Mouse (Mus musculus): ENCODE results near the gene Abhd17b. TPM values are rescaled to one million over a fixed set of nuclear protein-coding genes. Genes with fewer than 3 reads are reported as not detected.

Abhd17b gene
- total RNA-seq, 2 experiments from 2014 or later: 41.4 to 45.8 TPM

DNA sequence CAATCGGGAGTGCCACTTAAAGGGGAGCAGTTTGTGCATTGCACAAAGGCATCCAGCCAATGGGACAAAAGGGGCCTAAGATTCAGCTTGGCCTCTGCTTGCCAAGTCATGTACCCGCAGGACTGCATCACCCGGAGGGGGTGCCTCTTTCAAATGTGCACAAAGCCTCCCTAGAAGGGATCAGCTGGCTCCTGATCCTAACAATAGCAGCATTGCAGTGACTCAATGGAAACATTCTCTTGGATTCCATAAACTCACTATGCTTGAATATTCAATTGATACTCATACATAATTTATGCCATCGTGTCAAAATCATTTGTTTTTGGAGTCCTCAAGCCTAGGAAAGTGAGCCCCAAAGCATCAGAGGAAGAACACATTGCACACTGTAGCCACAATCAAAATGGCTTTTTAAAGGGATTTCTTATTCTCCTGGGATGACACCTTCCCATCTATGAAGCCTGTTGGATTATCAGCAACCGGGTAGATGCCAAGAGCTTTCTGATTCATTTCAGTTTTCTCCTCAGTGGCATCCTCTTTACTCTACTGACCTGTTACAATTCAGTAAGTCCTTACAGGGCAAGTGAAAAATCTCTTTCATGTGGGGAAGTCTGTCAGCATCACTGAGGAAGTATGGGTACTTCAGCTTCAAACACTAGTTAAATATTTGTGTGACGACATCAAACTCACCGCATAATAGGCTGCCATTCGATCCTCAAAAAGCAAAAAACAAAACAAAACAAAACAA is 71.1 kb downstream of the Abhd17b start:
- H3K4me3 ChIP-seq: no peak overlapping the region
- DNase-seq (ENCODE audit: low spot score in 2 of 2): peak; percentile 64 to 79
- peak overlapping the region; percentile 81 for H3K27ac ChIP-seq
- TF ChIP-seq CTCF (conservative IDR thresholded peaks at IDR 0.05): no peak

DNA sequence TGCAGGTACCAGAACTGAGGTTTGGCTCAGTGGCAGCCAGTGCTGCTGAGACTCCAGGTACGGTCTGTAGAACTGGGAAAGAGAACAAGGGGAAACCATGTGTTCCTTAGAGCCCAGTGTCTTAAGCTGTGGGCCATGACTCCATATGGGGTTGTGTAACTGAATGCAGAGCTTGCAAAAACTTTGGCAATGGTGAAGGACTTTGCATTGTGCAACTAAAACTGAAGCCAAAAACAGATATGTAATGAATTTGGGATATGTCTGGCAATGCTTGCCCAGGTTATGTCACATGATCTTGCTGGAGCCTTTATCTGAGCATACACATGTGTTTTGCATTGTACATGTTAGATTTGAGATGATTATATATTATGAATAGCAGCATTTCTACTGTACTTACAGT is 72.2 kb downstream of the Abhd17b start:
- Histone ChIP-seq H3K4me3 (no peak overlapping the region), H3K27ac (peak overlapping the region; percentile 81)
- no peak for DNase-seq (ENCODE audit: low spot score in 2 of 2)
- TF ChIP-seq CTCF (conservative IDR thresholded peaks at IDR 0.05): no peak

DNA sequence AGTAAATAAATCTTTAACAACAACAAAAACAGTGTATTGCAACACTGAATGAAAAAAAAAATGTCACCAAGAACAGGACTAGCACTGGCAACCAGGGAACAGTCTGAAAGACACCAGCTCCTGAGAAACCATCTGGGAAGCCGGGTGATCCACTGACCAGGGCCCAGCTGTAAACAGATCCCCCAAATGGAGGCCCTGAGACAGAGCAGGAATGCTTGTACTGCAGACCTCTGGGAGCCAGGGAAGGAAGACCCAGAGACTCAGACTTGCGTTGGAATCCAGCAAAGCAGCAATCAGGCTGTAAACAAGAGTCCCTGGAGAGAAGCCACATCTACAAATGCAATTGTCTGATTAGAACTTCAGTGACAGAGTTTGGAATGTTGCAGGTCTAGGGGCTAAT is 74.1 kb downstream of the Abhd17b start:
- no peak for DNase-seq (ENCODE audit: low spot score in 2 of 2)
- Histone ChIP-seq H3K27ac (no peak overlapping the region), H3K4me3 (no peak overlapping the region)
- no peak for TF ChIP-seq CTCF (conservative IDR thresholded peaks at IDR 0.05)

DNA sequence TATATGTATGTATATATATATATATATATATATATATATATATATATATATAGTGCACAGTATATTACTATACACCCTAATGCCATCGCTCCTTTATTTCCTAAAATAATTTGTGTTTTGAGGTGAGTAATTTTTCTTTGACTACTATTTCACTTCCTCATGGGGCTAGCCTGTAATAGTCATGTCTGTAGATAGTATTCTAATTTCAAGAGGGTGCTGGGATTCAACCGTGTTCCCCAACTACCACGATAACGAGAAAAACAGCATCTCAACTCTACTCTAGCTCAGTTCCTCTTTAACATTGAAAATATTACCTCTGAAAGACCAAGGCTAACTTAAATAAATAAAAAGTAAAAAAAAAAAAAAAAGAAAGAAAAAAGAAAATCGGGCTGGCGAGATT is 75.4 kb downstream of the Abhd17b start:
- Histone ChIP-seq H3K27ac (no peak overlapping the region), H3K4me3 (no peak overlapping the region)
- no peak for DNase-seq (ENCODE audit: low spot score in 2 of 2)
- no peak for TF ChIP-seq CTCF (conservative IDR thresholded peaks at IDR 0.05)

DNA sequence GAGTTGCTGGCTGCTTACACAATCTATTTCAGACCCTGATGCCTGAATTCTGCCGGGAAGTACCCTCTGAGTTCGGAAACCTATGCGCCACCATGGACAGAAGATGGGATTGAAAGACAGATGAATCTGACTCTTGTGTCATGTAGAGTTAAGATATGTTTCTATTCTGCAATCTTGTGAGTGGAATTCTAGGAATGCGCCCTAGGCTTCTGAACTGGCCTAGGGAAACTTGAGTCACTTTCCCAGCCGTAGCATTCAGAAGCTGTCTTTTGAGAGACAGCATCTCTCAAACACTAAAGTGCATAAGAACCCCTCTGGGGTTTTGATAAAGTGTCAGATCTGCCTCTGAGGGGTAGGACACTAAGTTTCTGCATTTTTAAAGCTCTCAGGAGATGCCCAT is 78.9 kb downstream of the Abhd17b start:
- no peak overlapping the region for H3K4me3 ChIP-seq

DNA sequence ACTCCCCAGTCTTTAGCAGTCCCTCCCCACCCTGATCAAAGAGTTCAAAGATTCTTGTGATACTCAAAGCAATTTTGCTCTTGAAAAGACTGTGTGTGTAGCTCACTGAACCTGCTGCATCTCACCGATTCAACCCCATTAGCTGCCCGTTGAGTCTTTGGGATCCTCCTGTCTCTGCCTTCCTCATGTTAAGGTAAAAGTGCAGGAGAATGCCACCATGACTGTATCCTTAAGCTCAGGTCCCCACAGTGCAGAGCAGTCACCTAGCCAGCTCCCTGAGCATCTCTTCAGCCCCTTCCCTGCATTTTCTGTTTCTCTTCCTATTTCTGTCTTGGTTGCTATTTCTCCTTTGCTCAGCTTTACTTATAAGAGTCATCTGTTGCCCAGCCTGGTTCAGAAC is 80.2 kb downstream of the Abhd17b start:
- no peak overlapping the region for H3K4me3 ChIP-seq
- no peak for TF ChIP-seq CTCF (conservative IDR thresholded peaks at IDR 0.05)
- H3K27ac ChIP-seq: no peak overlapping the region
- DNase-seq (ENCODE audit: low spot score in 2 of 2): no peak

More for the DNA sequence above, 78.9 kb downstream of the Abhd17b start:
- TF ChIP-seq CTCF (conservative IDR thresholded peaks at IDR 0.05): no peak
- DNase-seq (ENCODE audit: low spot score in 2 of 2): no peak
- no peak overlapping the region for H3K27ac ChIP-seq

DNA sequence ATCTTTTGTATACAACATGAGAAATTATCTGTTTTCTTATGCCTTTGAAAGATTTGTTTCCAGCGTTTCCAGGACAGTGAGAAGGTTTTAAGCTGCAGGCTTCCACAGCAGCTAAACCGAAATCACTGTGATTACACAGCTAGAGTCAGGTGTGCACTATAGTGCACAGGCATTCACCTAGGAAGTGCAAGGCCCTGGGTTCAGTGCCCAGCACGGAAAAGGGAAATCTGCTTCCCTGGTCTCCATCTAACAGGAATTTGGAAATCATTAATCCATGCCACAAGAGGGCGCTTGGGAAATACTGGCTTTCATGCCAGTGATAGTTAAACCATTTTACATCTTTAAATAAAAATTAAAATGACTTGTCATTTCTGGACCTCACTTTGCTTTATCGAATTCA is 81.1 kb downstream of the Abhd17b start:
- Histone ChIP-seq H3K4me3 (no peak overlapping the region), H3K27ac (no peak overlapping the region)
- peak; percentile 52 to 66 for DNase-seq (ENCODE audit: low spot score in 2 of 2)
- peak; percentile 85 for TF ChIP-seq CTCF (conservative IDR thresholded peaks at IDR 0.05)

Other genes with a start within 250 kb of the Abhd17b start
- 100 to 1,000 TPM; 116 to 125 TPM for gene Gda, start 179.7 kb upstream of the Abhd17b start, total RNA-seq (2021)
- gene 1110059E24Rik, start 209 bp upstream of the Abhd17b start, total RNA-seq (2021): 10 to 100 TPM; 25.0 to 28.2 TPM
- 10 to 100 TPM; 13.3 TPM for gene Cemip2, start 125.2 kb downstream of the Abhd17b start, total RNA-seq (2021)